Mouse (Mus musculus): ENCODE measurements around the gene Olfr1350. TPM values are rescaled to one million over a fixed set of nuclear protein-coding genes. Genes with fewer than 3 reads are reported as not detected.
"Not testable (repeated sequence)": the region's sequence is repeated elsewhere in the genome, so short reads cannot be mapped to it uniquely, and the experiment has no call there.

Gene Olfr1350
- total RNA-seq (2021) (not detected), polyA plus RNA-seq (2012; rRNA removed) (not detected in 2 replicates)
- long read RNA-seq: 0 reads

GRCm38 (mm10) chr7:6564541-6564940 is at the start of gene Olfr1350:
Gene Olfr1350, plus strand, starts transcription at chr7:6564841.
- DNase-seq: no peak

- DNase-seq: no peak
These were observed 43.0 kb upstream of the Olfr1350 start for GRCm38 (mm10) chr7:6521666-6522065.

GRCm38 (mm10) chr7:6522850-6523249 is 41.8 kb upstream of the Olfr1350 start, which contains the start of gene Olfr1349:
Gene Olfr1349, minus strand, starts transcription at chr7:6522950.
- no peak for DNase-seq

- no peak for DNase-seq
These were observed 39.6 kb upstream of the Olfr1350 start for GRCm38 (mm10) chr7:6525001-6525400.

- no peak for DNase-seq
These were observed 38.5 kb upstream of the Olfr1350 start for GRCm38 (mm10) chr7:6526141-6526540.

- DNase-seq: no peak
These were observed 21.6 kb downstream of the Olfr1350 start for GRCm38 (mm10) chr7:6586096-6586759.

GRCm38 (mm10) chr7:6588766-6589165 is 24.1 kb downstream of the Olfr1350 start:
- not testable (repeated sequence) for DNase-seq

GRCm38 (mm10) chr7:6603331-6603730 is 38.7 kb downstream of the Olfr1350 start:
- no peak for DNase-seq

Other genes starting within 250 kb of the Olfr1350 start
- gene Zfp583, start 233.6 kb upstream of the Olfr1350 start, total RNA-seq (2021): 1 to 10 TPM; 2.5 to 3.5 TPM
- gene Zfp583, start 233.6 kb upstream of the Olfr1350 start, polyA plus RNA-seq (2012; rRNA removed): 0.52 and 1.5 TPM in 2 replicates
- gene Gm3854, start 221.1 kb upstream of the Olfr1350 start, total RNA-seq (2021): 1 to 10 TPM in 1 of 2 experiments, under 1 TPM in 1; 0.58 to 1.0 TPM
- gene Gm3854, start 221.1 kb upstream of the Olfr1350 start, polyA plus RNA-seq (2012; rRNA removed): 0.06 TPM in 1 of 2 replicates, not detected in the other
- 1 to 10 TPM; 1.9 to 3.0 TPM for gene Zfp78, start 201.6 kb upstream of the Olfr1350 start, total RNA-seq (2021)
- 0.02 and 0.20 TPM in 2 replicates for gene Zfp78, start 201.6 kb upstream of the Olfr1350 start, polyA plus RNA-seq (2012; rRNA removed)
- 1 to 10 TPM; 1.4 to 2.5 TPM for gene Zfp28, start 181.5 kb upstream of the Olfr1350 start, total RNA-seq (2021)
- gene Zfp28, start 181.5 kb upstream of the Olfr1350 start, polyA plus RNA-seq (2012; rRNA removed): 1.1 and 1.3 TPM in 2 replicates
- gene Smim17, start 166.1 kb upstream of the Olfr1350 start, total RNA-seq (2021): under 1 TPM; 0.37 to 0.97 TPM
- 0.03 TPM in 2 replicates for gene Smim17, start 166.1 kb upstream of the Olfr1350 start, polyA plus RNA-seq (2012; rRNA removed)
- gene Gm20715, start 154.6 kb upstream of the Olfr1350 start, total RNA-seq (2021): not detected
- not detected in 2 replicates for gene Gm20715, start 154.6 kb upstream of the Olfr1350 start, polyA plus RNA-seq (2012; rRNA removed)
- gene Olfr1344, start 126.2 kb upstream of the Olfr1350 start, total RNA-seq (2021): not detected
- 0.34 and 0.76 TPM in 2 replicates for gene Olfr1344, start 126.2 kb upstream of the Olfr1350 start, polyA plus RNA-seq (2012; rRNA removed)
- gene Olfr1336, start 108.7 kb upstream of the Olfr1350 start, total RNA-seq (2021): not detected
- not detected in 2 replicates for gene Olfr1336, start 108.7 kb upstream of the Olfr1350 start, polyA plus RNA-seq (2012; rRNA removed)
- not detected for gene Olfr1346, start 97.7 kb upstream of the Olfr1350 start, total RNA-seq (2021)
- not detected in 2 replicates for gene Olfr1346, start 97.7 kb upstream of the Olfr1350 start, polyA plus RNA-seq (2012; rRNA removed)
- not detected for gene Olfr5, start 77.9 kb upstream of the Olfr1350 start, total RNA-seq (2021)
- not detected in 2 replicates for gene Olfr5, start 77.9 kb upstream of the Olfr1350 start, polyA plus RNA-seq (2012; rRNA removed)
- gene Olfr1347, start 65.1 kb upstream of the Olfr1350 start, total RNA-seq (2021): not detected
- not detected in 2 replicates for gene Olfr1347, start 65.1 kb upstream of the Olfr1350 start, polyA plus RNA-seq (2012; rRNA removed)
- not detected for gene Olfr1348, start 56.1 kb upstream of the Olfr1350 start, total RNA-seq (2021)
- not detected in 2 replicates for gene Olfr1348, start 56.1 kb upstream of the Olfr1350 start, polyA plus RNA-seq (2012; rRNA removed)
- not detected for gene Olfr1349, start 41.9 kb upstream of the Olfr1350 start, total RNA-seq (2021)
- not detected in 2 replicates for gene Olfr1349, start 41.9 kb upstream of the Olfr1350 start, polyA plus RNA-seq (2012; rRNA removed)
- gene Zim1, start 131.6 kb downstream of the Olfr1350 start, total RNA-seq (2021): 1 to 10 TPM; 3.2 to 4.3 TPM
- 0.29 and 0.36 TPM in 2 replicates for gene Zim1, start 131.6 kb downstream of the Olfr1350 start, polyA plus RNA-seq (2012; rRNA removed)
- 10 to 100 TPM; 41.3 to 41.5 TPM for gene Peg3, start 165.6 kb downstream of the Olfr1350 start, total RNA-seq (2021)
- 2.7 and 3.0 TPM in 2 replicates for gene Peg3, start 165.6 kb downstream of the Olfr1350 start, polyA plus RNA-seq (2012; rRNA removed)
- 1 to 10 TPM; 1.2 to 1.4 TPM for gene Usp29, start 165.7 kb downstream of the Olfr1350 start, total RNA-seq (2021)
- gene Usp29, start 165.7 kb downstream of the Olfr1350 start, polyA plus RNA-seq (2012; rRNA removed): 0.08 and 0.31 TPM in 2 replicates